Mouse (Mus musculus) heart, postnatal 0 days (tissue): ENCODE measurements around the gene Nr1h4.

Source experiments
- CTCF ChIP-seq: IDR thresholded peaks from 2 replicates; pipeline ENCODE4 v1.5.1; 2016; ENCODE audit warnings: antibody characterized with exemption, control low read depth, low read depth
- EP300 ChIP-seq: IDR thresholded peaks from 2 replicates; pipeline ENCODE4 v1.6.1; 2016; ENCODE audit warnings: antibody characterized with exemption, low read depth

GRCm38 (mm10) chr10:89532451-89532850 is 934 bp downstream of the Nr1h4 start:
- no peak for TF ChIP-seq CTCF
- no peak for TF ChIP-seq EP300
